Mouse (Mus musculus) bone marrow, adult 2 months (tissue): Measurements from ENCODE around the gene 4932438H23Rik.

ENCODE experiments used
- CTCF ChIP-seq: fragments of 200-500 bp; IDR thresholded peaks from 2 replicates; pipeline ENCODE4 v1.5.1; 2011; ENCODE audit warnings: low read length, control low read depth; ENCODE audit not compliant: control insufficient read depth, insufficient read depth
- POLR2A ChIP-seq: fragments of 200-500 bp; IDR thresholded peaks from 2 replicates; pipeline ENCODE4 v1.6.1; 2011; ENCODE audit warnings: low read depth, mild to moderate bottlenecking, control low read depth, low read length, borderline replicate concordance; ENCODE audit not compliant: control insufficient read depth

- TF ChIP-seq CTCF: no peak
- TF ChIP-seq POLR2A: no peak
Observed at GRCm38 (mm10) chr16:91010581-91011020, 84.3 kb downstream of the 4932438H23Rik start.
